Mouse (Mus musculus): ENCODE measurements at regions not wholly inside any gene's neighbourhood (a gene's known extent, or its start where the extent isn't known, plus 50 kb on each side); places are given as distances from the start of the nearest gene placed in this dataset.

- peak in 1 of 2 experiments; percentile 2 for DNase-seq (ENCODE audit: low spot score in 2 of 2)
These were observed 483.7 kb upstream of the Nrg3 start for GRCm38 (mm10) chr14:39956588-39956987.

DNA sequence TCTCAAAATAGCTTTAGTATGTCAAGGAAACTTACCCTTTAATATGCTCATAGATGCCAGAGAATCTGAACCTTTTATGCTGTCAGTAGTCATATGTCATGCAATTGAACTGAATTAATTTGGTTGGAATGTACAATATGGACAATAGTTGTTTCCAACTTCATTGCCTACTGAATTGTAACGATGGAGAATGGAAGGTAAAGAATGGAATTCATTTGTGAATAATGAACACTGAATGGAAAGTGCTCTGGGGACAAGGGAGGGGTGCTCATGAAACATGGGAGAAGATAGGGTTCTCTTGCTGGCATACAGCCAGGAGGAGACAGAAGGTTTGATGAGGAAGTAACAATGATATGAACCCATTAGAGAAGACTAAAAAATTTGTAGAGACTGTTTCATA lies 471.8 kb upstream of the Nrg3 start:
- no peak for DNase-seq (ENCODE audit: low spot score in 2 of 2)
